Mouse (Mus musculus): ENCODE data around the gene Frmpd2. TPM values are rescaled to one million over a fixed set of nuclear protein-coding genes. Genes with fewer than 3 reads are reported as not detected.
"Not testable (repeated sequence)": the region's sequence is repeated elsewhere in the genome, so short reads cannot be mapped to it uniquely, and the experiment has no call there.

The Frmpd2 gene
- not detected in 2 replicates for polyA plus RNA-seq (2014; fragmentation: Nextera tagmentation; extraction: Ambion mirVana)

GRCm38 (mm10) chr14:33471331-33471730 is at the start of gene Frmpd2:
Gene Frmpd2, plus strand, starts transcription at chr14:33471696.
- Histone ChIP-seq H3K27ac (ENCODE audit: low read depth, low read length) (no peak within 1 kb of the TSS), H3K4me3 (ENCODE audit: low read length) (no peak within 1 kb of the TSS), H3K4me2 (replicated peaks; ENCODE audit: low read depth, low read length) (no peak within 1 kb of the TSS), H3K9me3 (ENCODE audit: control insufficient read depth, low read length) (no peaks in the 10 kb centered on the region), H3K36me3 (ENCODE audit: control insufficient read depth, insufficient read depth, low read length) (no peaks in the 10 kb centered on the region), H3K4me1 (ENCODE audit: control insufficient read depth, insufficient read depth, low read length) (no peaks in the 10 kb centered on the region; the same call in 1 of the 2 replicates), H3K27me3 (ENCODE audit: control insufficient read depth, insufficient read depth, low read length) (no peaks in the 10 kb centered on the region), H3K9ac (ENCODE audit: low read depth, low read length) (no peak within 1 kb of the TSS)
- WGBS: 58% methylated on average over 3 of the region's 3 CpGs
- ATAC-seq (ENCODE audit: low FRiP score, low TSS enrichment): no peak

GRCm38 (mm10) chr14:33423003-33423402 is 48.5 kb upstream of the Frmpd2 start:
- WGBS: 84% methylated on average over 1 of the region's 1 CpGs
- H3K9me3 ChIP-seq (ENCODE audit: control insufficient read depth, low read length): no peaks in the 10 kb centered on the region
- 0 out of 2 replicates have a peak, but pooled peaks cover 3% of the 10 kb centered on the region for H3K4me1 ChIP-seq (ENCODE audit: control insufficient read depth, insufficient read depth, low read length)
- no peak overlapping the region for H3K4me2 ChIP-seq (replicated peaks; ENCODE audit: low read depth, low read length)
- H3K27me3 ChIP-seq (ENCODE audit: control insufficient read depth, insufficient read depth, low read length): no peaks in the 10 kb centered on the region
- H3K9ac ChIP-seq (ENCODE audit: low read depth, low read length): no peak overlapping the region
- no peak overlapping the region for H3K27ac ChIP-seq (ENCODE audit: low read depth, low read length)
- no peak for ATAC-seq (ENCODE audit: low FRiP score, low TSS enrichment)
- H3K4me3 ChIP-seq (ENCODE audit: low read length): no peak overlapping the region
- no peaks in the 10 kb centered on the region for H3K36me3 ChIP-seq (ENCODE audit: control insufficient read depth, insufficient read depth, low read length)

GRCm38 (mm10) chr14:33424124-33424523 is 47.4 kb upstream of the Frmpd2 start:
- Histone ChIP-seq H3K4me1 (ENCODE audit: control insufficient read depth, insufficient read depth, low read length) (0 out of 2 replicates have a peak, but pooled peaks cover 3% of the 10 kb centered on the region), H3K9me3 (ENCODE audit: control insufficient read depth, low read length) (no peaks in the 10 kb centered on the region), H3K36me3 (ENCODE audit: control insufficient read depth, insufficient read depth, low read length) (no peaks in the 10 kb centered on the region), H3K4me3 (ENCODE audit: low read length) (no peak overlapping the region), H3K27ac (ENCODE audit: low read depth, low read length) (no peak overlapping the region), H3K27me3 (ENCODE audit: control insufficient read depth, insufficient read depth, low read length) (no peaks in the 10 kb centered on the region), H3K4me2 (replicated peaks; ENCODE audit: low read depth, low read length) (no peak overlapping the region), H3K9ac (ENCODE audit: low read depth, low read length) (no peak overlapping the region)
- no peak for ATAC-seq (ENCODE audit: low FRiP score, low TSS enrichment)

- not testable (repeated sequence) for H3K4me3 ChIP-seq (ENCODE audit: low read length); H3K4me2 ChIP-seq (replicated peaks; ENCODE audit: low read depth, low read length); H3K27ac ChIP-seq (ENCODE audit: low read depth, low read length); H3K36me3 ChIP-seq (ENCODE audit: control insufficient read depth, insufficient read depth, low read length); H3K27me3 ChIP-seq (ENCODE audit: control insufficient read depth, insufficient read depth, low read length); ATAC-seq (ENCODE audit: low FRiP score, low TSS enrichment); H3K4me1 ChIP-seq (ENCODE audit: control insufficient read depth, insufficient read depth, low read length); H3K9me3 ChIP-seq (ENCODE audit: control insufficient read depth, low read length); H3K9ac ChIP-seq (ENCODE audit: low read depth, low read length)
- WGBS: 92% methylated on average over 4 of the region's 4 CpGs
Measured at GRCm38 (mm10) chr14:33432485-33432884, 39.0 kb upstream of the Frmpd2 start.

- H3K4me3 ChIP-seq (ENCODE audit: low read length): no peak overlapping the region
- H3K27ac ChIP-seq (ENCODE audit: low read depth, low read length): no peak overlapping the region
- no peaks in the 10 kb centered on the region for H3K9me3 ChIP-seq (ENCODE audit: control insufficient read depth, low read length)
- 78% methylated on average over 2 of the region's 2 CpGs for WGBS
- no peaks in the 10 kb centered on the region for H3K36me3 ChIP-seq (ENCODE audit: control insufficient read depth, insufficient read depth, low read length)
- H3K9ac ChIP-seq (ENCODE audit: low read depth, low read length): no peak overlapping the region
- H3K27me3 ChIP-seq (ENCODE audit: control insufficient read depth, insufficient read depth, low read length): no peaks in the 10 kb centered on the region
- H3K4me2 ChIP-seq (replicated peaks; ENCODE audit: low read depth, low read length): no peak overlapping the region
- 0 out of 2 replicates have a peak, but pooled peaks cover 3% of the 10 kb centered on the region for H3K4me1 ChIP-seq (ENCODE audit: control insufficient read depth, insufficient read depth, low read length)
- ATAC-seq (ENCODE audit: low FRiP score, low TSS enrichment): no peak
Measured at GRCm38 (mm10) chr14:33443780-33444179, 27.7 kb upstream of the Frmpd2 start.

GRCm38 (mm10) chr14:33445962-33446361 is 25.5 kb upstream of the Frmpd2 start:
- ATAC-seq (ENCODE audit: low FRiP score, low TSS enrichment): no peak
- no peaks in the 10 kb centered on the region for H3K27me3 ChIP-seq (ENCODE audit: control insufficient read depth, insufficient read depth, low read length)
- H3K4me2 ChIP-seq (replicated peaks; ENCODE audit: low read depth, low read length): peak overlapping the region; percentile 59
- peak overlapping the region; percentile 87 for H3K9ac ChIP-seq (ENCODE audit: low read depth, low read length)
- peak overlapping the region; percentile 86 for H3K4me3 ChIP-seq (ENCODE audit: low read length)
- no peak overlapping the region for H3K27ac ChIP-seq (ENCODE audit: low read depth, low read length)
- H3K9me3 ChIP-seq (ENCODE audit: control insufficient read depth, low read length): no peaks in the 10 kb centered on the region
- WGBS: 29% methylated on average over 3 of the region's 3 CpGs
- H3K36me3 ChIP-seq (ENCODE audit: control insufficient read depth, insufficient read depth, low read length): no peaks in the 10 kb centered on the region
- H3K4me1 ChIP-seq (ENCODE audit: control insufficient read depth, insufficient read depth, low read length): 0 out of 2 replicates have a peak, but pooled peaks cover 3% of the 10 kb centered on the region

- Histone ChIP-seq H3K4me3 (ENCODE audit: low read length) (peak overlapping the region; percentile 86), H3K9me3 (ENCODE audit: control insufficient read depth, low read length) (no peaks in the 10 kb centered on the region), H3K9ac (ENCODE audit: low read depth, low read length) (peak overlapping the region; percentile 87), H3K27me3 (ENCODE audit: control insufficient read depth, insufficient read depth, low read length) (no peaks in the 10 kb centered on the region), H3K27ac (ENCODE audit: low read depth, low read length) (peak overlapping the region; percentile 86), H3K36me3 (ENCODE audit: control insufficient read depth, insufficient read depth, low read length) (no peaks in the 10 kb centered on the region), H3K4me2 (replicated peaks; ENCODE audit: low read depth, low read length) (peak overlapping the region; percentile 59), H3K4me1 (ENCODE audit: control insufficient read depth, insufficient read depth, low read length) (0 out of 2 replicates have a peak, but pooled peaks cover 3% of the 10 kb centered on the region)
- under 1% methylated on average over 57 of the region's 72 CpGs for WGBS
- ATAC-seq (ENCODE audit: low FRiP score, low TSS enrichment): no peak; the same call in 1 of the 2 replicates
Measured at GRCm38 (mm10) chr14:33446561-33447023, 24.9 kb upstream of the Frmpd2 start.

GRCm38 (mm10) chr14:33447027-33447569 is 24.4 kb upstream of the Frmpd2 start, which contains the start of gene Mapk8:
Gene Mapk8, minus strand, starts transcription at chr14:33447158.
- H3K9me3 ChIP-seq (ENCODE audit: control insufficient read depth, low read length): no peaks in the 10 kb centered on the region
- peak; percentile 98 for ATAC-seq (ENCODE audit: low FRiP score, low TSS enrichment)
- H3K36me3 ChIP-seq (ENCODE audit: control insufficient read depth, insufficient read depth, low read length): no peaks in the 10 kb centered on the region
- 0 out of 2 replicates have a peak, but pooled peaks cover 3% of the 10 kb centered on the region for H3K4me1 ChIP-seq (ENCODE audit: control insufficient read depth, insufficient read depth, low read length)
- H3K9ac ChIP-seq (ENCODE audit: low read depth, low read length): peak within 1 kb of the TSS; percentile 87
- peak within 1 kb of the TSS; percentile 86 for H3K27ac ChIP-seq (ENCODE audit: low read depth, low read length)
- H3K4me3 ChIP-seq (ENCODE audit: low read length): peak within 1 kb of the TSS; percentile 86
- WGBS: under 1% methylated on average over 63 of the region's 70 CpGs
- peak within 1 kb of the TSS; percentile 59 for H3K4me2 ChIP-seq (replicated peaks; ENCODE audit: low read depth, low read length)
- no peaks in the 10 kb centered on the region for H3K27me3 ChIP-seq (ENCODE audit: control insufficient read depth, insufficient read depth, low read length)

GRCm38 (mm10) chr14:33448276-33448675 is 23.2 kb upstream of the Frmpd2 start:
- Histone ChIP-seq H3K27ac (ENCODE audit: low read depth, low read length) (no peak overlapping the region), H3K4me3 (ENCODE audit: low read length) (no peak overlapping the region), H3K4me2 (replicated peaks; ENCODE audit: low read depth, low read length) (no peak overlapping the region), H3K4me1 (ENCODE audit: control insufficient read depth, insufficient read depth, low read length) (0 out of 2 replicates have a peak, but pooled peaks cover 3% of the 10 kb centered on the region), H3K36me3 (ENCODE audit: control insufficient read depth, insufficient read depth, low read length) (no peaks in the 10 kb centered on the region), H3K9me3 (ENCODE audit: control insufficient read depth, low read length) (no peaks in the 10 kb centered on the region), H3K27me3 (ENCODE audit: control insufficient read depth, insufficient read depth, low read length) (no peaks in the 10 kb centered on the region), H3K9ac (ENCODE audit: low read depth, low read length) (no peak overlapping the region)
- no peak for ATAC-seq (ENCODE audit: low FRiP score, low TSS enrichment)
- WGBS: 84% methylated on average over 4 of the region's 4 CpGs

Data from kidney, embryonic 14.5 days (tissue).